Mouse (Mus musculus) embryonic fibroblast, embryonic 13.5 days (primary cell): ENCODE data around the gene Syk. TPM values are rescaled to one million over a fixed set of nuclear protein-coding genes. Genes with fewer than 3 reads are reported as not detected.

Experiments
- H3K27ac ChIP-seq: 2 replicates; pipeline ENCODE4 v1.5.1; 2012; ENCODE audit warnings: low read length, control low read depth, inconsistent platforms; ENCODE audit not compliant: insufficient read depth
- H3K4me1 ChIP-seq: 2 replicates; pipeline ENCODE4 v1.6.1; 2011; ENCODE audit warnings: low read length; ENCODE audit not compliant: control insufficient read depth, insufficient read depth
- H3K4me3 ChIP-seq: 2 replicates; pipeline ENCODE4 v1.5.1; 2011; ENCODE audit warnings: mild to moderate bottlenecking, control low read depth, low read length; ENCODE audit not compliant: insufficient read depth
- CTCF ChIP-seq: IDR thresholded peaks from 2 replicates; pipeline ENCODE4 v1.5.1; 2011; ENCODE audit warnings: mild to moderate bottlenecking, control low read depth, low read length, moderate library complexity, borderline replicate concordance; ENCODE audit not compliant: insufficient read depth
- POLR2A ChIP-seq: IDR thresholded peaks from 2 replicates; pipeline ENCODE4 v1.6.1; 2011; ENCODE audit warnings: low read depth, mild to moderate bottlenecking, control low read depth, low read length, moderate library complexity
- polyA plus RNA-seq: library from polyadenylated mRNA; stranded (reverse); fragments of >200 nt; gene quantifications from 2 replicates; pipeline ENCODE4 v1.2.4, GENCODE M21; 2011; ENCODE audit warnings: low read depth; ENCODE audit not compliant: missing spikeins, insufficient read length

Syk gene
- polyA plus RNA-seq, 1 experiment = 2.4 TPM

GRCm38 (mm10) chr13:52610463-52610862 lies 27.5 kb downstream of the Syk start:
- TF ChIP-seq POLR2A (no peak), CTCF (no peak)
- Histone ChIP-seq H3K4me1 (no peaks in the 10 kb centered on the region), H3K27ac (no peak overlapping the region), H3K4me3 (no peak overlapping the region)

- H3K27ac ChIP-seq = no peak overlapping the region
- no peak overlapping the region for H3K4me3 ChIP-seq
- no peaks in the 10 kb centered on the region for H3K4me1 ChIP-seq
- TF ChIP-seq POLR2A (no peak), CTCF (no peak)
Observed at GRCm38 (mm10) chr13:52613266-52613665, 30.3 kb downstream of the Syk start.

GRCm38 (mm10) chr13:52615085-52615484 lies 32.1 kb downstream of the Syk start:
- no peak for TF ChIP-seq CTCF
- no peak for TF ChIP-seq POLR2A
- no peaks in the 10 kb centered on the region for H3K4me1 ChIP-seq
- H3K4me3 ChIP-seq = no peak overlapping the region
- H3K27ac ChIP-seq = no peak overlapping the region

- Histone ChIP-seq H3K4me1 (no peaks in the 10 kb centered on the region), H3K27ac (no peak overlapping the region), H3K4me3 (no peak overlapping the region)
- TF ChIP-seq CTCF = no peak
- TF ChIP-seq POLR2A = no peak
Observed at GRCm38 (mm10) chr13:52617096-52617714, 34.2 kb downstream of the Syk start.

- Histone ChIP-seq H3K4me3 (no peak overlapping the region), H3K27ac (no peak overlapping the region), H3K4me1 (no peaks in the 10 kb centered on the region)
- TF ChIP-seq POLR2A = no peak
Observed at GRCm38 (mm10) chr13:52618592-52618991, 35.6 kb downstream of the Syk start.

- 0 out of 2 replicates have a peak, but pooled peaks cover 2% of the 10 kb centered on the region for H3K4me1 ChIP-seq
- no peak for TF ChIP-seq POLR2A
Observed at GRCm38 (mm10) chr13:52619482-52619881, 36.5 kb downstream of the Syk start.

GRCm38 (mm10) chr13:52624038-52624437 lies 41.1 kb downstream of the Syk start:
- Histone ChIP-seq H3K4me3 (no peak overlapping the region), H3K4me1 (0 out of 2 replicates have a peak, but pooled peaks cover 2% of the 10 kb centered on the region), H3K27ac (no peak overlapping the region)
- TF ChIP-seq CTCF (peak; percentile 30; the same call in 1 of the 2 replicates), POLR2A (no peak)

More at GRCm38 (mm10) chr13:52619482-52619881, 36.5 kb downstream of the Syk start:
- Histone ChIP-seq H3K4me3 (no peak overlapping the region), H3K27ac (no peak overlapping the region)

GRCm38 (mm10) chr13:52628602-52629001 lies 45.6 kb downstream of the Syk start:
- TF ChIP-seq POLR2A (no peak), CTCF (no peak)
- Histone ChIP-seq H3K4me3 (no peak overlapping the region), H3K4me1 (0 out of 2 replicates have a peak, but pooled peaks cover 2% of the 10 kb centered on the region), H3K27ac (no peak overlapping the region)

- no peak overlapping the region for H3K4me3 ChIP-seq
- no peak for TF ChIP-seq POLR2A
- TF ChIP-seq CTCF = no peak
- H3K27ac ChIP-seq = no peak overlapping the region
- no peaks in the 10 kb centered on the region for H3K4me1 ChIP-seq
Observed at GRCm38 (mm10) chr13:52631624-52632023, 48.7 kb downstream of the Syk start.

GRCm38 (mm10) chr13:52635484-52635883 lies 52.5 kb downstream of the Syk start:
- H3K27ac ChIP-seq = no peak overlapping the region
- no peaks in the 10 kb centered on the region for H3K4me1 ChIP-seq
- H3K4me3 ChIP-seq = no peak overlapping the region
- TF ChIP-seq POLR2A (no peak), CTCF (no peak)

GRCm38 (mm10) chr13:52636176-52636748 lies 53.3 kb downstream of the Syk start:
- H3K4me3 ChIP-seq = no peak overlapping the region
- H3K4me1 ChIP-seq = no peaks in the 10 kb centered on the region
- TF ChIP-seq CTCF = no peak
- no peak for TF ChIP-seq POLR2A
- H3K27ac ChIP-seq = no peak overlapping the region
